Mouse (Mus musculus) spleen, adult 2 months (tissue): ENCODE results near the gene Zfp764.
"Not testable (repeated sequence)": the region's sequence is repeated elsewhere in the genome, so short reads cannot be mapped to it uniquely, and the experiment has no call there.

Experiments used
- CTCF ChIP-seq: fragments of 200-500 bp; IDR thresholded peaks from 2 replicates; pipeline ENCODE4 v1.5.1; 2011; ENCODE audit warnings: mild to moderate bottlenecking, inconsistent platforms; ENCODE audit not compliant: insufficient read depth, insufficient read length, insufficient replicate concordance; ENCODE audit errors: extremely low read depth
- POLR2A ChIP-seq: fragments of 200-500 bp; IDR thresholded peaks from 2 replicates; pipeline ENCODE4 v1.6.1; 2011; ENCODE audit warnings: low read depth, low read length, inconsistent platforms

DNA sequence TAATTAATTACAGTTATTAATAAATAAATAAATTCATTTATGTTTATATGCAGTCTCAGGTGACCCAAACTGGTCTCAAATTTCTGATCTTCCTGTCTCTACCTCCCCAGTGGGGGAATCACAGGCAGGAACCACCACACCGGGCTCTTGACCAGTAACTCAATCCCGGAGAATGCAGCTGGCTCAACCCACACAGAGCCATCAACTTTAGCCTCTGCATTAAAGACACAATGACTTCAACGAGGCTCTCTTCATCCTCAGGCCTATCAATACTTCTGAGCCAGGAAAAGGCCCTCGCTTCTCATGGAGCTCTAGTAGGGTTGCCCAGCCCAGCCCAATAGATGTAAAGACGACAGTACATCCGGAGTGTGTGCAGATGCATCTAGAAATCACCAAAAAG lies 2.5 kb downstream of the Zfp764 start:
- TF ChIP-seq CTCF, POLR2A: not testable (repeated sequence)
